Mouse (Mus musculus) heart, embryonic 11.5 days (tissue): Measurements from ENCODE around the gene Gm17409. TPM values are rescaled to one million over a fixed set of nuclear protein-coding genes. Genes with fewer than 3 reads are reported as not detected.

ENCODE experiments used
- ATAC-seq: fragments of 200-750 bp; cut with Nextera tagmentation; replicated peaks from 2 replicates; pipeline ENCODE4 v1.8.0; 2017; ENCODE audit warnings: moderate library complexity; ENCODE audit not compliant: insufficient number of reproducible peaks, low FRiP score, low TSS enrichment
- H3K27ac ChIP-seq: fragments of 300-500 bp; sonication (generic); 2 replicates; pipeline ENCODE4 v1.5.1; 2014; ENCODE audit warnings: mild to moderate bottlenecking, low read depth, low read length
- H3K27me3 ChIP-seq: fragments of 300-500 bp; sonication (generic); 2 replicates; pipeline ENCODE4 v1.6.1; 2014; ENCODE audit warnings: mild to moderate bottlenecking, low read length, mixed read lengths; ENCODE audit not compliant: control insufficient read depth, insufficient read depth
- H3K36me3 ChIP-seq: fragments of 300-500 bp; sonication (generic); 2 replicates; pipeline ENCODE4 v1.6.1; 2014; ENCODE audit warnings: mild to moderate bottlenecking, low read length, moderate library complexity, mixed read lengths; ENCODE audit not compliant: control insufficient read depth, insufficient read depth
- H3K4me1 ChIP-seq: fragments of 300-500 bp; sonication (generic); 2 replicates; pipeline ENCODE4 v1.6.1; 2014; ENCODE audit warnings: low read length; ENCODE audit not compliant: control insufficient read depth, insufficient read depth
- H3K4me2 ChIP-seq: fragments of 300-500 bp; sonication (generic); 2 replicates; pipeline ENCODE4 v1.6.1; 2014; ENCODE audit warnings: mild to moderate bottlenecking, moderate library complexity
- H3K4me3 ChIP-seq: fragments of 300-500 bp; sonication (generic); 2 replicates; pipeline ENCODE4 v1.5.1; 2014; ENCODE audit warnings: low read depth, low read length
- H3K9ac ChIP-seq: fragments of 300-500 bp; sonication (generic); 2 replicates; pipeline ENCODE4 v1.6.1; 2014; ENCODE audit warnings: mild to moderate bottlenecking, low read depth, low read length, moderate library complexity
- H3K9me3 ChIP-seq: fragments of 300-500 bp; sonication (generic); replicated peaks from 2 replicates; pipeline ENCODE4 v1.6.1; 2016; ENCODE audit warnings: low read length; ENCODE audit not compliant: control insufficient read depth
- WGBS: fragments of 180-500 bp; shearing (Covaris S2); extraction: QIAGEN DNeasy Blood & Tissue Kit; methylation state at CpG from one replicate; pipeline ENCODE4 v1.1.7; 2014; ENCODE audit not compliant: insufficient replicate concordance; 5-methylcytosine and 5-hydroxymethylcytosine counted together
- polyA plus RNA-seq: library from polyadenylated mRNA; unstranded; fragments of >200 nt; fragmentation: Nextera tagmentation; extraction: Ambion mirVana; gene quantifications from 2 replicates; pipeline ENCODE4 v1.2.1, GENCODE M21; 2014

Gene Gm17409
- polyA plus RNA-seq, 1 experiment from 2014 or later, result not detected

DNA sequence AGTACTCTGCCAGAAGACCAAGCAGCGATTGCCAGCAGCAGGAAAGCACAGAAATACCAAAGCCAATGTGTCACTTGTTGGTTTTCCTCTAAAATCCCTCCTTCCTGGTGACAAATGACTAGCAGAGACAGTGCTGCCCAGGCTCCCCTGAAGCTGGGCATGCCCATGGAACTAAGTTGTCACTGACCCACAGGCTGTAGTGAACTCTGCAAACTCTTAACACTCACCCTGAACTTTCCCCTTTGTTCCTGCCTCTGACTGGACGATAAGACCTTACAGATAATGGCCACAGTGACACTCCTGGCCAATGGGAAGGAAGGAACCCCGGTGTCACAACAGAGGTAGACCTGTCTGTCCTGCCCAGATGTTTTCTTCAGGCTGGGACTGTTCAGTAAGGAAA is 43.3 kb downstream of the Gm17409 start:
- 0 out of 2 replicates have a peak overlapping the region, but pooled peaks have one; percentile 17 for H3K4me2 ChIP-seq
- no peak overlapping the region for H3K27ac ChIP-seq
- no peak for ATAC-seq
- 35% methylated on average over 3 of the region's 3 CpGs for WGBS
- no peaks in the 10 kb centered on the region for H3K27me3 ChIP-seq
- H3K4me3 ChIP-seq, result no peak overlapping the region
- 0 out of 2 replicates have a peak, but pooled peaks cover 5% of the 10 kb centered on the region for H3K36me3 ChIP-seq
- no peaks in the 10 kb centered on the region for H3K9me3 ChIP-seq
- peaks cover 60% of the 10 kb centered on the region for H3K4me1 ChIP-seq
- no peak overlapping the region for H3K9ac ChIP-seq

DNA sequence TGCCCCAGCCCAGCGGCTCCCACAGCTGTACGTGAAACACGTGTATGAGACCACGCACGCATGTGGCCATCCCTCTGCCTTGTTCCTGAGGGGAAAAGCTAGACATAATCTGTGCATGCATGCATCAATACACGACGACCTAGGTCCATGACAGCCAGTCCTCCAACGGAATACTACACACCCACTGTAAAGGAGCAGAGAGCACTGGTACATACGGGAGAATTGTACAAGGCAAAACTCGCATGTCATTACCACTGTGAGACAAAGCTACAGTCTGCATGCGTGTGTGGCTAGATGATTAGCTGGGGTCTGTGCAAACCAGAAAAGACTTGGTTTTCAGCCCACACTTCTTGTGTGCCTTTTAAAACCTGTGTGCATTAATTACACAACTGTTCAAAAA is 44.6 kb downstream of the Gm17409 start:
- H3K9me3 ChIP-seq, result no peaks in the 10 kb centered on the region
- H3K27ac ChIP-seq, result no peak overlapping the region
- H3K36me3 ChIP-seq, result 0 out of 2 replicates have a peak, but pooled peaks cover 5% of the 10 kb centered on the region
- no peak for ATAC-seq
- no peak overlapping the region for H3K4me3 ChIP-seq
- 0 out of 2 replicates have a peak overlapping the region, but pooled peaks have one; percentile 15 for H3K4me2 ChIP-seq
- peaks cover 59% of the 10 kb centered on the region for H3K4me1 ChIP-seq
- no peak overlapping the region for H3K9ac ChIP-seq
- no peaks in the 10 kb centered on the region for H3K27me3 ChIP-seq
- 88% methylated on average over 11 of the region's 11 CpGs for WGBS

DNA sequence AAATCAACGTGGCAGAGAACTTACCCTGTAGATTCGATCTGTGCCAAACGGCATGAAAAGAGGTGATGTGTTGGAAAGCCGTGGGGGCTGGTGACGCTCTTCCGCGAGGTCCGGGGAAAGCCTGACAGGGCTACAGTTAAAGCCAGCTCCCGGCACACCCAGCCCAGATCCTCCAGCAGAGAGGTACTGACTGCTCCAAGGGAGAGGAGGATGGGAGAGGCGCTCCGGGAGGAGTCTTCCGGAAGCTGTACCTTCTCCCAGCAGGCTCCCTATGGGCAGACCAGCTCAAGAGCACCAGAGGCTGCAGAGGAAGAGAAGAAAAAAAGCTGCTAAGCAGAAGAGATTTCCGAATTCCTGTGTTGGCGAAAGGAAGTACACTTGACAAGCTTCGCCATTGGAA is 46.1 kb downstream of the Gm17409 start:
- H3K27ac ChIP-seq, result peak overlapping the region; percentile 82
- peak overlapping the region; percentile 55 for H3K4me2 ChIP-seq
- H3K4me1 ChIP-seq, result peaks cover 51% of the 10 kb centered on the region
- peak; percentile 58; the same call in 1 of the 2 replicates for ATAC-seq
- peak overlapping the region; percentile 29; the same call in 1 of the 2 replicates for H3K9ac ChIP-seq
- H3K36me3 ChIP-seq, result 0 out of 2 replicates have a peak, but pooled peaks cover 5% of the 10 kb centered on the region
- no peaks in the 10 kb centered on the region for H3K9me3 ChIP-seq
- no peaks in the 10 kb centered on the region for H3K27me3 ChIP-seq
- peak overlapping the region; percentile 8; the same call in 1 of the 2 replicates for H3K4me3 ChIP-seq
- WGBS, result 12% methylated on average over 15 of the region's 15 CpGs

DNA sequence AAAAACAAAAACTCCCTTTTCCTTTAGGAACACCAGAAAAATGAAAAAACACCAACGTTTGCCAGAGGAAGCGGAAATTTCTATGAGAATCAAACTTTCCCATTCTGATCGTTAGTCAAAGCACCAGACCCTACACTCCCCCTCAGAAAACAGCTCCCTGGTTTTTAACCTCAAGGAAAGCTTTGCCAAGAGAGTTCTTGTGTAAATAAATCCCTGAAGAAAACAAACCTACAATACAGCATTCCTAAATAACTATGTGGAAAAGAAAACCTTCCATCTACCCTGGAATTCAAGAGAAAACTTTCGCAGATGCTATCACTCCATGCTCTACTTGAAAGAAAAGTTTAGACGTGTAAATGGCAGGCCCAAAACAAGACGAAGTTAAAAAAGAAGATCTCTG is 47.0 kb downstream of the Gm17409 start:
- no peak overlapping the region for H3K9ac ChIP-seq
- H3K9me3 ChIP-seq, result no peaks in the 10 kb centered on the region
- H3K27ac ChIP-seq, result peak overlapping the region; percentile 82
- ATAC-seq, result no peak
- H3K4me3 ChIP-seq, result no peak overlapping the region
- 0 out of 2 replicates have a peak, but pooled peaks cover 2% of the 10 kb centered on the region for H3K36me3 ChIP-seq
- no peaks in the 10 kb centered on the region for H3K27me3 ChIP-seq
- H3K4me2 ChIP-seq, result peak overlapping the region; percentile 5; the same call in 1 of the 2 replicates
- H3K4me1 ChIP-seq, result peaks cover 57% of the 10 kb centered on the region
- WGBS, result 42% methylated on average over 6 of the region's 6 CpGs

DNA sequence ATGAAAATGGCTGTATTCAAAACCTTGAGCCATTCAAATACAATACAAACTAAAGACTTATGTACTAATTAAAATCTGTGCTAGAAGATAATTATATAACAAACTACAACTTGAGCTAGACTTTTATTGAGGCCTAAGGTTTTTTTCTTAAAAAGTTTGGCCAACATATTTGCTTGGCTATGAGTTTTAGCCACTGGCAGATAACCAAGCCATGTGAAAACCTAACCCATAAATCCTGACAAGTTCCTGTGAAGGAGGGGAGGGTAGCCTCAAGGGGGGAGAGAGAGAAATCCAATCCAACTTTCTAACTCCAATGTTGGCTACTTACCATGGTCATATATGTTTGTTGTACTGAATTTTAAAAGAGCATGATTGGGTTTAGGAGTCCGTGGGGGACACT is 48.6 kb downstream of the Gm17409 start:
- H3K27me3 ChIP-seq, result no peaks in the 10 kb centered on the region
- H3K36me3 ChIP-seq, result 0 out of 2 replicates have a peak, but pooled peaks cover 2% of the 10 kb centered on the region
- 89% methylated on average over 1 of the region's 1 CpGs for WGBS
- H3K27ac ChIP-seq, result no peak overlapping the region
- H3K4me1 ChIP-seq, result peaks cover 59% of the 10 kb centered on the region
- no peak overlapping the region for H3K4me2 ChIP-seq
- no peak overlapping the region for H3K9ac ChIP-seq
- ATAC-seq, result no peak
- no peak overlapping the region for H3K4me3 ChIP-seq
- no peaks in the 10 kb centered on the region for H3K9me3 ChIP-seq

Other genes with a start within 250 kb of the Gm17409 start
- gene Acvr1c, start 112.2 kb upstream of the Gm17409 start, polyA plus RNA-seq, result 1.6 and 2.1 TPM in 2 replicates
- gene Acvr1, start 97.0 kb downstream of the Gm17409 start, polyA plus RNA-seq, result 11.8 and 12.9 TPM in 2 replicates
- gene Upp2, start 97.2 kb downstream of the Gm17409 start, polyA plus RNA-seq, result 8.4 and 8.6 TPM in 2 replicates